Mouse (Mus musculus): ENCODE results near the gene Zfp97. TPM values are rescaled to one million over a fixed set of nuclear protein-coding genes. Genes with fewer than 3 reads are reported as not detected.
A peak's percentile ranks its signal among the peaks of the same experiment; 100 is the strongest.
"Not testable (repeated sequence)": the region's sequence is repeated elsewhere in the genome, so short reads cannot be mapped to it uniquely, and the experiment has no call there.

The Zfp97 gene
- 1.7 and 2.0 TPM in 2 replicates for polyA plus RNA-seq (2015; fragmentation: Nextera tagmentation; extraction: Ambion mirVana)

DNA sequence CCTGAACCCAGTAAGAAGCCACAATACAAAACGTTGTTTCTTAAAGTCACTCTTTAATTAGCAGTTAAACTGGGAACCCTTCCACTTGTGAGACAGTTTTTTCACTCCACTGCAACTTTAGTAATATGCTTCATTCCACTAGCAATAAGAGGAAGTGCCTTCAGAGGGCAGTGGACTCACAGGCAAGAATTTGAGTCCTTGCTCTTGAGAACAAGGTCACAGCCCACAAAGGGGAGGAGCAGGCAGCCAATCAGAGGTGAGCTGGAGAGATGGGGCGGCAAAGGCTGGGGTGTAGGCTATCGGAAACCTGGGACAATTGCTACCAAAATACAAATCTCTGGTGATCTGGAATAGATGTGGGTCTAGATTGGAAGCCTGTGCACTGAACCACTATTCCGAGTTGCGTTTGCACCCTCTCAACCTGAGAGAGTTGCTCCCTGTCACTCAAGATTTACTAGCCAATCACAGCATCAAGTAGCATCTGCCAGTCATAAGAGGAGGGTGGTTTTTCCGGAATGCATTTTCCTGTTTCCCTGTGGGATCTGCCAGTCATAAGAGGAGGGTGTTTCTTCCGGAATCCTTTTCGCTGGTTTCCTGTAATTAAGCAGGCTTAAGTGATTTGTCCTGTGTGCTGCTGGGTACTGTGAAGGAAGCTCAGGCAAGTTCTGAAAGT, at the start of gene Zfp97:
Zfp97 (plus strand) TSS at position 586 of the 673 bp plus-strand sequence.
- not testable (repeated sequence) for H3K4me1 ChIP-seq (ENCODE audit: control insufficient read depth, low read depth, low read length); H3K36me3 ChIP-seq (ENCODE audit: control insufficient read depth, insufficient read depth); H3K9me3 ChIP-seq (replicated peaks; ENCODE audit: control insufficient read depth, low read length); H3K4me3 ChIP-seq (ENCODE audit: low read depth, low read length); H3K4me2 ChIP-seq (ENCODE audit: low read depth, low read length); H3K27ac ChIP-seq (ENCODE audit: low read length); H3K27me3 ChIP-seq (ENCODE audit: control insufficient read depth, insufficient read depth, low read depth, low read length); H3K9ac ChIP-seq (ENCODE audit: low read depth, low read length)
- WGBS (ENCODE audit: insufficient replicate concordance), result no CpG with 5 or more reads among the region's 8 CpGs
- ATAC-seq (ENCODE audit: low read depth), result peak; percentile 99

GRCm38 (mm10) chr17:17178757-17179413, 57.7 kb downstream of the Zfp97 start:
- ATAC-seq (ENCODE audit: low read depth), result peak; percentile 100
- not testable (repeated sequence) for H3K36me3 ChIP-seq (ENCODE audit: control insufficient read depth, insufficient read depth); H3K4me1 ChIP-seq (ENCODE audit: control insufficient read depth, low read depth, low read length); H3K9ac ChIP-seq (ENCODE audit: low read depth, low read length); H3K27ac ChIP-seq (ENCODE audit: low read length); H3K4me2 ChIP-seq (ENCODE audit: low read depth, low read length); H3K9me3 ChIP-seq (replicated peaks; ENCODE audit: control insufficient read depth, low read length); H3K4me3 ChIP-seq (ENCODE audit: low read depth, low read length); H3K27me3 ChIP-seq (ENCODE audit: control insufficient read depth, insufficient read depth, low read depth, low read length)
- WGBS (ENCODE audit: insufficient replicate concordance), result no CpG with 5 or more reads among the region's 8 CpGs

DNA sequence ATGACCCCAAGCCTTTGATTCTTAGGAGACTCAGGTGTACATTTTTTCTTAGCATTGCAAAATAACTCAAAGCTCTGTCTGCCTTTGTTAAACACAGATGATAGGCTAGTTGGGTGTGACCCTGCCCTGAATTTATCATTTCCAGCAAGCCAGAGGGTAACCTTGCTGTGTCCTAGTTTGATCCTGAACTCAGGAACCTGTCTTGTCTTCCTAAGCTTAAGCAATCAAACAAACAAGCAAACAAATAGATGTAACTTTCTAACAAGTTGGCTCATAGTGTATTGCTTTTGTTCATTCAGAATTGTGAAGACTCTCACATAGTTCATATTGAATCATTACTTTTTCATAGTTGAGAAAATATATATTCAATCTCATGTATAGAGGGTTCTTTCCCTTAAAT, 73.5 kb downstream of the Zfp97 start:
- H3K27ac ChIP-seq (ENCODE audit: low read length); H3K9ac ChIP-seq (ENCODE audit: low read depth, low read length); ATAC-seq (ENCODE audit: low read depth); H3K27me3 ChIP-seq (ENCODE audit: control insufficient read depth, insufficient read depth, low read depth, low read length); H3K9me3 ChIP-seq (replicated peaks; ENCODE audit: control insufficient read depth, low read length); H3K4me3 ChIP-seq (ENCODE audit: low read depth, low read length); H3K36me3 ChIP-seq (ENCODE audit: control insufficient read depth, insufficient read depth); H3K4me2 ChIP-seq (ENCODE audit: low read depth, low read length); H3K4me1 ChIP-seq (ENCODE audit: control insufficient read depth, low read depth, low read length): not testable (repeated sequence)

DNA sequence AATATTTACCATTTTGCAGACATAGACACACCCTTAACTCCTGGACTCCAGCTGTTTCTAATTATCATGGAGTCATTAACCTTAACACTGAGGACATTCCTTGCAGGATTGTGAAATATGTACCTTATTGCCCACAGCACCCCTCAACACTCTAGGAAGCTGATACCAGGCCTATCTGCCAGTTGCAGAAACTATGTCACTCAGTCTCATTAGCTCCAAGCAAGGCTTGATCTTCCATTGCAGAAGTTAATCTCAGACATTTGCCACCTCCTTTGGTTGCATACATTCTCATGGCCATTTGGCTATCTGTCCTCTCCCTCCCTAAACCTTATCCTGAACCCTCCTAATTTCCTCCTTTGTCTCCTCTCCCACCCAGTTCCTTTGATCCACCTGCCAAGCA, 74.0 kb downstream of the Zfp97 start:
- ATAC-seq (ENCODE audit: low read depth), result no peak
- no peaks in the 10 kb centered on the region for H3K4me1 ChIP-seq (ENCODE audit: control insufficient read depth, low read depth, low read length)
- no peak overlapping the region for H3K9ac ChIP-seq (ENCODE audit: low read depth, low read length)
- H3K27ac ChIP-seq (ENCODE audit: low read length), result no peak overlapping the region
- peaks cover 2% of the 10 kb centered on the region; the same call in 1 of the 2 replicates for H3K9me3 ChIP-seq (replicated peaks; ENCODE audit: control insufficient read depth, low read length)
- no peaks in the 10 kb centered on the region for H3K27me3 ChIP-seq (ENCODE audit: control insufficient read depth, insufficient read depth, low read depth, low read length)
- H3K4me3 ChIP-seq (ENCODE audit: low read depth, low read length), result no peak overlapping the region
- H3K36me3 ChIP-seq (ENCODE audit: control insufficient read depth, insufficient read depth), result no peaks in the 10 kb centered on the region
- no peak overlapping the region for H3K4me2 ChIP-seq (ENCODE audit: low read depth, low read length)

- not testable (repeated sequence) for H3K9me3 ChIP-seq (replicated peaks; ENCODE audit: control insufficient read depth, low read length); ATAC-seq (ENCODE audit: low read depth); H3K4me1 ChIP-seq (ENCODE audit: control insufficient read depth, low read depth, low read length); H3K4me2 ChIP-seq (ENCODE audit: low read depth, low read length); H3K27me3 ChIP-seq (ENCODE audit: control insufficient read depth, insufficient read depth, low read depth, low read length); H3K9ac ChIP-seq (ENCODE audit: low read depth, low read length); H3K27ac ChIP-seq (ENCODE audit: low read length); H3K36me3 ChIP-seq (ENCODE audit: control insufficient read depth, insufficient read depth); H3K4me3 ChIP-seq (ENCODE audit: low read depth, low read length)
- 80% methylated on average over 3 of the region's 3 CpGs for WGBS (ENCODE audit: insufficient replicate concordance)
Measured at GRCm38 (mm10) chr17:17196111-17196510, 74.9 kb downstream of the Zfp97 start.

Other genes with a start within 250 kb of the Zfp97 start
- 0.96 and 0.97 TPM in 2 replicates for gene Zfp960, start 57.3 kb upstream of the Zfp97 start, polyA plus RNA-seq (2015; fragmentation: Nextera tagmentation; extraction: Ambion mirVana)